Mouse (Mus musculus): ENCODE results near the gene Shroom1. TPM values are rescaled to one million over a fixed set of nuclear protein-coding genes. Genes with fewer than 3 reads are reported as not detected.

Gene Shroom1
- polyA plus RNA-seq, 1 experiment: 0.82 TPM

DNA sequence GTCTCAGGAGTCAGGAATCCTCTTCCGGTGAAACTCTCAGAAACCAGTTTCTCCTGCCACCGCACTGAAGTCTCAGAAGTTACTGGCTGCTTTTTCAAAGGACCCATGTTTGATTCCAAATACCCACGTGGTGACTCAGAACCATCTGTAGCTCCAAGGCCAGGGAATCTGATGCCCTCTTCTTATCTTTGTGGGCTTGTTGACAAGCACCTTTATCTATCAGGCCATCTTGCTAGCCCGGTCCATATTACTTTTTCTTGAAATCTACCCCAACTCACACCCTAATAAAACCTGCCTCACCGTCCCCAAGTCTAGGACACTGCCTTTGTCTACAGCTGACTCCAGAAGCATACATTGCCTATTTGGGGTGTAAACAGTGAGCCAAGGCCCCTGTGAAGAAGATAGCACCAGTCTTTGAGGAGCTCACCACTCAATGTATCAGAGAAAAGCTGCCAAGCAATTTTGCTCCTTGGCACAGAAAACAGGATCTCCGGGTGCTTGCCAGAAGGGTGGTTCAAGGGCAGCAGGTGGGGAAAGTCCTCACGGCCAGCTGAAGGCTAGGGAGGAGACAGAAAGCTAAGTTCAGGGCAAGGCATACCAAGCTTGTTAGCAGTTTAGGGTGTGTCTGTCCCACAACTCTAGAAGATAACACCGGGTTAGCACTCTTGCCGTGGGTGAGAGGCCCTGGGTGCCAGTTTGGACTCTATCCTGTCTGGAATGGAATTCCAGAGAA lies 26.3 kb downstream of the Shroom1 start:
- Histone ChIP-seq H3ac (ENCODE audit: control insufficient read depth, insufficient read length, low read depth) (no peak overlapping the region), H3K27me3 (ENCODE audit: control insufficient read depth, insufficient read depth, insufficient read length) (no peaks in the 10 kb centered on the region), H3K4me3 (ENCODE audit: insufficient read depth, poor library complexity, severe bottlenecking) (no peak overlapping the region), H3K79me3 (ENCODE audit: low read depth) (no peaks in the 10 kb centered on the region), H3K36me3 (ENCODE audit: control insufficient read depth, insufficient read depth) (no peaks in the 10 kb centered on the region), H3K79me2 (ENCODE audit: control insufficient read depth, insufficient read depth) (no peaks in the 10 kb centered on the region)
- TF ChIP-seq MAX (IDR thresholded peaks at IDR 0.05) (no peak), USF1 (IDR thresholded peaks at IDR 0.05; ENCODE audit: low read depth) (no peak), CEBPB (IDR thresholded peaks at IDR 0.05; ENCODE audit: low read depth) (no peak), MYOG (IDR thresholded peaks at IDR 0.05; ENCODE audit: control insufficient read depth, extremely low read depth, insufficient read length) (no peak), CTCF (IDR thresholded peaks at IDR 0.05; ENCODE audit: control insufficient read depth, insufficient read depth, insufficient read length) (no peak), MYOD1 (IDR thresholded peaks at IDR 0.05; ENCODE audit: control insufficient read depth, insufficient read length, low read depth) (no peak), FOSL1 (IDR thresholded peaks at IDR 0.05; ENCODE audit: insufficient read depth, low read length, poor library complexity, severe bottlenecking) (peak; percentile 7)

DNA sequence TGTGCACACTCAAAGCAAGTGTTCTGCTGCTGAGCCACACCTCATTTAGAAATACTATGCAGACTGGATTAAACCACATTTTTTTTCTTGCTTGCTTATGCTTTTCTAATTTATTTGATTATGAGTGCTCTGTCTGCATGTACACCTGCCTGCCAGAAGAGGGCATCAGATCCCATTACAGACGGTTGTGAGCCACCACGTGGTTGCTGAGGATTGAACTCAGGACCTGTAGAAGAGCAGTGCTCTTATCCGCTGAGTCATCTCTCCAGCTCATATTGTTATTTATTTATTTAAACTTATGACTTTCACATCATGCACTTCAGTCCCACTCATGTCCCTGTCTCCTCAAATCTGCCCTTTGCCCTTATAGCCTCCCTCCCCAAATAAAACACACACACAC lies 28.7 kb downstream of the Shroom1 start:
- no peaks in the 10 kb centered on the region for H3K79me3 ChIP-seq (ENCODE audit: low read depth)
- no peak overlapping the region for H3K4me3 ChIP-seq (ENCODE audit: insufficient read depth, poor library complexity, severe bottlenecking)
- no peak overlapping the region for H3ac ChIP-seq (ENCODE audit: control insufficient read depth, insufficient read length, low read depth)
- no peaks in the 10 kb centered on the region for H3K79me2 ChIP-seq (ENCODE audit: control insufficient read depth, insufficient read depth)
- H3K36me3 ChIP-seq (ENCODE audit: control insufficient read depth, insufficient read depth): no peaks in the 10 kb centered on the region
- no peaks in the 10 kb centered on the region for H3K27me3 ChIP-seq (ENCODE audit: control insufficient read depth, insufficient read depth, insufficient read length)
- TF ChIP-seq FOSL1 (IDR thresholded peaks at IDR 0.05; ENCODE audit: insufficient read depth, low read length, poor library complexity, severe bottlenecking) (no peak), CEBPB (IDR thresholded peaks at IDR 0.05; ENCODE audit: low read depth) (no peak), CTCF (IDR thresholded peaks at IDR 0.05; ENCODE audit: control insufficient read depth, insufficient read depth, insufficient read length) (no peak), MYOG (IDR thresholded peaks at IDR 0.05; ENCODE audit: control insufficient read depth, extremely low read depth, insufficient read length) (no peak), USF1 (IDR thresholded peaks at IDR 0.05; ENCODE audit: low read depth) (peak; percentile 48), MYOD1 (IDR thresholded peaks at IDR 0.05; ENCODE audit: control insufficient read depth, insufficient read length, low read depth) (no peak), MAX (IDR thresholded peaks at IDR 0.05) (peak; percentile 32)

DNA sequence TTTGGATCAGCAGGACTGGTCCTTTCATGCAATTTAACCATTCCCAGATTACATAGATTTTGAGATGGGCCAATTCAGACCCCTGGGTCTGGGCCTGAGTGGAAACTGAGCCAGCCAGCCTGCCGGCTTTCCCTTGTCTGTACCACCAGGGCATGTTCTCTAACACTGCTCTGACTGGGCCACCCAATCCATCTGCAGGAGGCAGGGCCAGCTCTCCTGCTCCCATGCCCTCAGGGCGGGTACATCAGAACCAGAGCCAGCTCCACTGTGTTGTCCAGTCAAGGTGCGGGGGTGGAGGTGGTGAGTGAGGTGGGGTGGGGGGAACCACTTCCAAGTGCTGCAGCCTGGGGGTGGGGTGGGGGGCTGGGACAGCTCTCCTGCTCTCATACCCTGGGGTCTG lies 29.3 kb downstream of the Shroom1 start:
- Histone ChIP-seq H3K79me2 (ENCODE audit: control insufficient read depth, insufficient read depth) (no peaks in the 10 kb centered on the region), H3K36me3 (ENCODE audit: control insufficient read depth, insufficient read depth) (no peaks in the 10 kb centered on the region), H3K27me3 (ENCODE audit: control insufficient read depth, insufficient read depth, insufficient read length) (no peaks in the 10 kb centered on the region), H3ac (ENCODE audit: control insufficient read depth, insufficient read length, low read depth) (no peak overlapping the region), H3K79me3 (ENCODE audit: low read depth) (no peaks in the 10 kb centered on the region), H3K4me3 (ENCODE audit: insufficient read depth, poor library complexity, severe bottlenecking) (no peak overlapping the region)
- TF ChIP-seq MAX (IDR thresholded peaks at IDR 0.05) (no peak), MYOD1 (IDR thresholded peaks at IDR 0.05; ENCODE audit: control insufficient read depth, insufficient read length, low read depth) (no peak), FOSL1 (IDR thresholded peaks at IDR 0.05; ENCODE audit: insufficient read depth, low read length, poor library complexity, severe bottlenecking) (no peak), MYOG (IDR thresholded peaks at IDR 0.05; ENCODE audit: control insufficient read depth, extremely low read depth, insufficient read length) (no peak), CEBPB (IDR thresholded peaks at IDR 0.05; ENCODE audit: low read depth) (no peak), CTCF (IDR thresholded peaks at IDR 0.05; ENCODE audit: control insufficient read depth, insufficient read depth, insufficient read length) (no peak)

DNA sequence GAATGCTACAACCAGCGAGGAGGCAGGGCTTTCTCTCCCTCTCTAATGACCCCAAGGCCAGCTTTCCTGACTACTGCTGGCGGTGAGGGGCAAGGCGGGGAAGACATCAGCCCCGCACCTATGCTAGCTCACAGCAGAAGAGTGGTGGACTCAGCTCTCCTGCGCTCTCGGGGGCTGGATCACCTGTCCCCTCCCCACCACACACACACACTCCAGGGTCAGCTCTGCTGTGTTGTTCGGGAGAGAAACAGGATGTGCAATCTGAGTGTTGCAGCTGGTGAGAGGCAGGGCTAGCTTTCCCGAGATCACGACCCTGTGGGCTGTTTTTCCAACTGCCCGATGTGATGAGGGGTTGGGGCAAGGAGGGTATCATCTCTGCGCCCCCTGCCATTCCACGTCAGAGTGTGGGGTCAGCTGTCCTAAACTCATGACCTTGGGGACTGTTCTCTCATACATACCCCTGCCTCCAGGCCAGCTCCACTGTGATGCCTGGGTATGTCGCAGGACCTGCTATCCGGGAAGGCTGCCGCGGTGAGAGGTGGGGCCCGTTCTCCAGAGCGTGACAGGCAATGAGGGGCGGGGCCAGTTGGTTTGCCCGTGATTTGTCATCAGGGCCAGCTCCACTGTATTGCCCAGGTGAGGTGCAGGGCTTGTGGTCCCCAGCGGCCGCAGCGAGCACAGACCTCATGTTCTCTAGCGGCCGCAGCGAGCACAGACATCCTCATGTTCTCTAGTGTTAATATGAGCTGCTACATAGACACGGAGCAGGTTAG lies 30.0 kb downstream of the Shroom1 start:
- no peak overlapping the region for H3ac ChIP-seq (ENCODE audit: control insufficient read depth, insufficient read length, low read depth)
- no peaks in the 10 kb centered on the region for H3K79me2 ChIP-seq (ENCODE audit: control insufficient read depth, insufficient read depth)
- no peaks in the 10 kb centered on the region for H3K79me3 ChIP-seq (ENCODE audit: low read depth)
- no peaks in the 10 kb centered on the region for H3K36me3 ChIP-seq (ENCODE audit: control insufficient read depth, insufficient read depth)
- TF ChIP-seq MYOG (IDR thresholded peaks at IDR 0.05; ENCODE audit: control insufficient read depth, extremely low read depth, insufficient read length): no peak
- no peak overlapping the region for H3K4me3 ChIP-seq (ENCODE audit: insufficient read depth, poor library complexity, severe bottlenecking)
- H3K27me3 ChIP-seq (ENCODE audit: control insufficient read depth, insufficient read depth, insufficient read length): no peaks in the 10 kb centered on the region

DNA sequence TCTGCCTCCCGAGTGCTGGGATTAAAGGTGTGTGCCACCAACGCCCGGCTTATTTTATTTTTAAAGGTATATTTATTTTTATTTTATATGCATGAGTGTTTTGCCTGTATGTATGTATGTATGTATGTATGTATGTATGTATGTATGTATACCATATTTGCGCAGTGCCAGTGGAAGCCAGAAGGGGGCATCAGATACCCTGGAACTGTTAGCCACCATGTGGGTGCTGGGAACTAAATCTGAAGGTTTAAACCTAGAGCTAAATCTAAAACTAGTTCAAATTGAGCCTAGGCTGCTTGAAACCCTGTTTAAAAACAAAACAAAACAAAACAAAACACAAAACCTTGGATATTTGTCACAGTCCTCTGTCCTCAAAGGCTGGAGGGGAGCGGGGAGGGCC lies 32.0 kb downstream of the Shroom1 start:
- Histone ChIP-seq H3K79me2 (ENCODE audit: control insufficient read depth, insufficient read depth) (no peaks in the 10 kb centered on the region), H3K4me3 (ENCODE audit: insufficient read depth, poor library complexity, severe bottlenecking) (no peak overlapping the region), H3K79me3 (ENCODE audit: low read depth) (no peaks in the 10 kb centered on the region), H3ac (ENCODE audit: control insufficient read depth, insufficient read length, low read depth) (no peak overlapping the region), H3K27me3 (ENCODE audit: control insufficient read depth, insufficient read depth, insufficient read length) (no peaks in the 10 kb centered on the region), H3K36me3 (ENCODE audit: control insufficient read depth, insufficient read depth) (no peaks in the 10 kb centered on the region)
- TF ChIP-seq FOSL1 (IDR thresholded peaks at IDR 0.05; ENCODE audit: insufficient read depth, low read length, poor library complexity, severe bottlenecking) (no peak), CEBPB (IDR thresholded peaks at IDR 0.05; ENCODE audit: low read depth) (no peak), CTCF (IDR thresholded peaks at IDR 0.05; ENCODE audit: control insufficient read depth, insufficient read depth, insufficient read length) (no peak), MYOD1 (IDR thresholded peaks at IDR 0.05; ENCODE audit: control insufficient read depth, insufficient read length, low read depth) (no peak), USF1 (IDR thresholded peaks at IDR 0.05; ENCODE audit: low read depth) (no peak), MYOG (IDR thresholded peaks at IDR 0.05; ENCODE audit: control insufficient read depth, extremely low read depth, insufficient read length) (no peak), MAX (IDR thresholded peaks at IDR 0.05) (no peak)
